Mouse (Mus musculus) hindbrain, embryonic 15.5 days (tissue): Measurements from ENCODE around the gene Olfr305. TPM values are rescaled to one million over a fixed set of nuclear protein-coding genes. Genes with fewer than 3 reads are reported as not detected.
"Not testable (repeated sequence)": the region's sequence is repeated elsewhere in the genome, so short reads cannot be mapped to it uniquely, and the experiment has no call there.

Source experiments
- ATAC-seq: fragments of 200-750 bp; cut with Nextera tagmentation; 2 replicates; pipeline ENCODE4 v1.8.0; 2017; ENCODE audit warnings: low read depth, moderate number of reproducible peaks, moderate TSS enrichment; ENCODE audit not compliant: low FRiP score
- H3K27ac ChIP-seq: fragments of 300-500 bp; sonication (generic); replicated peaks from 2 replicates; pipeline ENCODE4 v1.5.1; 2015; ENCODE audit warnings: mild to moderate bottlenecking, inconsistent platforms
- H3K27me3 ChIP-seq: fragments of 300-500 bp; sonication (generic); 2 replicates; pipeline ENCODE4 v1.6.1; 2015; ENCODE audit warnings: control low read depth, inconsistent platforms
- H3K36me3 ChIP-seq: fragments of 300-500 bp; sonication (generic); 2 replicates; pipeline ENCODE4 v1.6.1; 2015; ENCODE audit warnings: control low read depth, inconsistent platforms
- H3K4me1 ChIP-seq: fragments of 300-500 bp; sonication (generic); replicated peaks from 2 replicates; pipeline ENCODE4 v1.6.1; 2015; ENCODE audit warnings: control low read depth, inconsistent platforms
- H3K4me2 ChIP-seq: fragments of 300-500 bp; sonication (generic); 2 replicates; pipeline ENCODE4 v1.6.1; 2015; ENCODE audit warnings: moderate library complexity, mild to moderate bottlenecking, inconsistent platforms
- H3K4me3 ChIP-seq: fragments of 300-500 bp; sonication (generic); 2 replicates; pipeline ENCODE4 v1.5.1; 2015; ENCODE audit warnings: mild to moderate bottlenecking, inconsistent platforms
- H3K9ac ChIP-seq: fragments of 300-500 bp; sonication (generic); 2 replicates; pipeline ENCODE4 v1.6.1; 2015; ENCODE audit warnings: inconsistent platforms
- H3K9me3 ChIP-seq: fragments of 300-500 bp; sonication (generic); 2 replicates; pipeline ENCODE4 v1.6.1; 2016; ENCODE audit warnings: control low read depth, inconsistent platforms
- WGBS: fragments of 180-500 bp; shearing (Covaris S2); methylation state at CpG from one replicate; pipeline ENCODE4 v1.1.7; 2015; 5-methylcytosine and 5-hydroxymethylcytosine counted together
- polyA plus RNA-seq: library from polyadenylated mRNA; unstranded; fragments of >200 nt; fragmentation: Nextera tagmentation; extraction: Ambion mirVana; gene quantifications from 2 replicates; pipeline ENCODE4 v1.2.1, GENCODE M21; 2015

Gene Olfr305
- polyA plus RNA-seq = not detected in 2 replicates

DNA sequence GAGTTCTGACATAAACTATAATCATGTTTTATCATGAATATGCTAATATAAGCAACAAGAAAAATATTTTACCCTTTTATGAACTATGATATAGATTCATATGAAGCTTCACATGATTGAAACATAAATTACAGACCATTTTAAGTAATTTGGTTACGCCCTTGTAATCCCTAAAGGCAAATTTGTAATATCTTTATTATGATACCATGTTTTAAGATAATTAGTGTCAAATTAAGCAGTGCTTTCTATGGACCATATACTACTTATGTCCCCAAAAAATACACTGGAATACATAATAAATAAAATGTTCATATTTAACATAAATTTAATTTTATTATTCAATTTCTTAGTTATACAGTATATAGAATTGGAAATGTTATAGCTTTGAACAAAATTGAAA is at the start of gene Olfr305:
Gene Olfr305 (minus strand): TSS at position 101 of the 400 bp plus-strand sequence.
- ATAC-seq = no peak
- H3K4me2 ChIP-seq = no peak within 1 kb of the TSS
- no peak within 1 kb of the TSS for H3K4me3 ChIP-seq
- H3K9me3 ChIP-seq = no peaks in the 10 kb centered on the region
- no peaks in the 10 kb centered on the region for H3K4me1 ChIP-seq
- H3K36me3 ChIP-seq = no peaks in the 10 kb centered on the region
- WGBS = 87% methylated on average over 1 of the region's 1 CpGs
- H3K27ac ChIP-seq = no peak within 1 kb of the TSS
- no peaks in the 10 kb centered on the region for H3K27me3 ChIP-seq
- H3K9ac ChIP-seq = no peak within 1 kb of the TSS

DNA sequence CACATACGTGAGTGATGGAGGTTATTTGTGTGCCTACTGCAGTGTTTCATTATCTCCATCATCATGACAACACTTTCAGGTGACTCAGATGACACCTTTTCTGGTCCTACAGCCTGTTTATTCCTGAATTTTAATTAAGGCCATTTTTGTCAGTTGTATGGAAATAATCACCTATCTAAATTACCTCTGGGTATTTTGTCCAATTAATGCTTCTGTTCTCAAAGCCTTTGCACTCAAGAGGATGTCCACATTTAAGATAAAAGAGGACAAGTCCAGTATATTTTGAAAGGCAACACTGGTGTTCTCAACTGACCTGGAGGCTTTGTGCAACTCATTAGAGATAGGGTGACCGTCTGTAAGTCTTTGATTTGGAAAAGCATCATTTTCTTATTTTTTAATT is 36.8 kb upstream of the Olfr305 start, which contains the start of gene Olfr301:
Gene Olfr301 (plus strand): TSS at position 301 of the 400 bp plus-strand sequence.
- H3K27ac ChIP-seq = no peak within 1 kb of the TSS
- no peak within 1 kb of the TSS for H3K4me3 ChIP-seq
- H3K9ac ChIP-seq = no peak within 1 kb of the TSS
- no peaks in the 10 kb centered on the region for H3K9me3 ChIP-seq
- no peak for ATAC-seq
- no peaks in the 10 kb centered on the region for H3K27me3 ChIP-seq
- 91% methylated on average over 2 of the region's 2 CpGs for WGBS
- no peaks in the 10 kb centered on the region for H3K4me1 ChIP-seq
- no peaks in the 10 kb centered on the region for H3K36me3 ChIP-seq
- no peak within 1 kb of the TSS for H3K4me2 ChIP-seq

- no peaks in the 10 kb centered on the region for H3K9me3 ChIP-seq
- H3K4me2 ChIP-seq = no peak within 1 kb of the TSS
- no peaks in the 10 kb centered on the region for H3K36me3 ChIP-seq
- no peak within 1 kb of the TSS for H3K4me3 ChIP-seq
- no peak within 1 kb of the TSS for H3K27ac ChIP-seq
- no peak within 1 kb of the TSS for H3K9ac ChIP-seq
- ATAC-seq = no peak
- H3K4me1 ChIP-seq = no peaks in the 10 kb centered on the region
- H3K27me3 ChIP-seq = no peaks in the 10 kb centered on the region
Observed at GRCm38 (mm10) chr7:86397689-86398088, 31.0 kb upstream of the Olfr305 start, which contains the start of gene Olfr303. Olfr303 (minus strand) TSS chr7:86397789.

GRCm38 (mm10) chr7:86386558-86386957 is 19.8 kb upstream of the Olfr305 start, which contains the start of gene Olfr304:
Olfr304 (minus strand) TSS chr7:86386658.
- Histone ChIP-seq H3K9ac (no peak within 1 kb of the TSS), H3K27ac (no peak within 1 kb of the TSS), H3K36me3 (no peaks in the 10 kb centered on the region), H3K27me3 (no peaks in the 10 kb centered on the region), H3K9me3 (no peaks in the 10 kb centered on the region), H3K4me1 (no peaks in the 10 kb centered on the region), H3K4me3 (no peak within 1 kb of the TSS), H3K4me2 (no peak within 1 kb of the TSS)
- WGBS = 70% methylated on average over 1 of the region's 1 CpGs
- ATAC-seq = no peak

DNA sequence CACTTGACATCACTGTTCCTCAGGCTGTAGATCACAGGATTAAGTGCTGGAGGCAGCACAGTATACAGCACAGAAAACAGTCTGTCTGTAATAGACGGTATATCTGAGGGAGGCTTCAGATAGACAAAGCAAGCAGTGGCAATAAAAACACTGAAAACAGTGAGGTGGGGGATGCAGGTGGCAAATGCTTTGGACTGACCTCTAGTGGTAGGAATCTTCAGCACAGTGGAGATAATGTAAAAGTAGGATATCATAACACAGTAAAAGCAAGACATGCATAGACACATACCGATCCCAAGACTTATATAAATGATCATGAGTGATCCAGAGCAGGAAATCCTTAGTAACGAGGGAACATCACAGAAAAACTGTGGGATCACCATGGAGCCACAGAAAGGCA is 19.0 kb upstream of the Olfr305 start:
- no peak overlapping the region for H3K27ac ChIP-seq
- no peaks in the 10 kb centered on the region for H3K9me3 ChIP-seq
- no peak for ATAC-seq
- H3K9ac ChIP-seq = no peak overlapping the region
- no peaks in the 10 kb centered on the region for H3K36me3 ChIP-seq
- no peaks in the 10 kb centered on the region for H3K27me3 ChIP-seq
- no peak overlapping the region for H3K4me2 ChIP-seq
- no peak overlapping the region for H3K4me3 ChIP-seq
- WGBS = 77% methylated on average over 3 of the region's 3 CpGs
- no peaks in the 10 kb centered on the region for H3K4me1 ChIP-seq

GRCm38 (mm10) chr7:86346296-86346695 is 20.4 kb downstream of the Olfr305 start:
- H3K4me1 ChIP-seq, H3K9me3 ChIP-seq, H3K36me3 ChIP-seq, ATAC-seq, H3K27me3 ChIP-seq, H3K4me3 ChIP-seq, H3K9ac ChIP-seq, H3K27ac ChIP-seq, H3K4me2 ChIP-seq: not testable (repeated sequence)
- 88% methylated on average over 9 of the region's 9 CpGs for WGBS

DNA sequence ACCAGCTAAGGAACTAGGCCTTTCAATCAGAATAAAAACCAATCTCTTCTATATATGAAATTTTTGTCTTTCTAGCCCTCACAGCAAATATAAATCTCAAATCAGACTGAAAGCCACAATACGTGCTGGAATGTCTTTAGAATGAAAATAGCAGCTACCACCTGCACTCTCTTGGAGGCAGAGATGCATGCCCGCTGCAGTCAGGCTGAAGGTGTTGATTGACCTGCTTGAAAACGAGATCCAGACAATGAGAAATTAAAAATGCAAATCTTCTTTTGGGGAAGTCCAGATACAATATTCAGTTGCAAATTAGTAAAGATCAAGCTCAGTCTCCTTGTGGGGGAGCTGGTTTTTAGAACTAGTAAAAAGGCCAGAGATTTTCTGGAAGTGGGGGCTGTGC is 22.5 kb downstream of the Olfr305 start:
- ATAC-seq = no peak
- whole genome bisulfite sequencing = 74% methylated on average over 3 of the region's 3 CpGs
- no peak overlapping the region for H3K4me3 ChIP-seq

DNA sequence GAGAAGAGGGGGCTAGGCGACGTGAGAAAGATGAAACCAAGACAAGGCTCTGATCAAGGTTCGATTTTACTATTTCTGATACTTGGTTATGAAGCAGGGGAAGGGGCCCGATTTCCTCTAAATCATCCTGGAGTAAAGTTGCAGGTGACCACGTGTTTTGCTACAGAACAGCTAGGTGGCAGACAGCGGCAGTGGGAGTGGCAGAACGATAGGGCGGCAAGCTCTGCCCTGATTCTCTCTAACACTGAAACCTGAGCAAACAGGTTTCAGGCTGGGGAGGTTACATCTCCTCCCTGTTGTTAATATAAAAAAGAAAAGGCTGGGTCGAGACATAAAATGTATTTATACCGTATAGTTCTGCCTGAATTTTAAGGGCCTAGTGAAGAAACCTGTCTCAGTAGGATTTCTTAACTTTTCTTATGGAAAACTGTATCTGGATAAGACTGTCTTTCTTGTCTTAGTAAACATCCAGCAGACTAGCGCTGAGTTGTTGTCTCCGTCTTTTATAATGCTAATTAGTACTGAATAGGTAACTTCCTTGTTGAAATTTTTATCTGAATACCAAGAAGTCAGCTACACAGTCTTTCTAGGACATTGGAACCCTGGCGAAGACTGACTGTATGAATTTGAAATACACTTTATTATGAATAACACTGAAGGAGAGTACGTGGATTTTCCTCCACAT is 23.7 kb downstream of the Olfr305 start:
- WGBS = 86% methylated on average over 14 of the region's 14 CpGs
- no peak overlapping the region for H3K4me3 ChIP-seq
- no peaks in the 10 kb centered on the region for H3K4me1 ChIP-seq
- H3K9ac ChIP-seq = no peak overlapping the region
- no peaks in the 10 kb centered on the region for H3K36me3 ChIP-seq
- no peaks in the 10 kb centered on the region for H3K27me3 ChIP-seq
- no peak for ATAC-seq
- no peak overlapping the region for H3K27ac ChIP-seq
- no peaks in the 10 kb centered on the region for H3K9me3 ChIP-seq
- H3K4me2 ChIP-seq = no peak overlapping the region

More for the DNA sequence above, 22.5 kb downstream of the Olfr305 start:
- Histone ChIP-seq H3K27me3 (no peaks in the 10 kb centered on the region), H3K9ac (no peak overlapping the region), H3K4me2 (no peak overlapping the region), H3K36me3 (no peaks in the 10 kb centered on the region), H3K4me1 (no peaks in the 10 kb centered on the region), H3K27ac (no peak overlapping the region), H3K9me3 (no peaks in the 10 kb centered on the region)

GRCm38 (mm10) chr7:86337486-86337885 is 29.2 kb downstream of the Olfr305 start, which contains the start of gene Olfr307:
Olfr307 (minus strand) TSS chr7:86337586.
- H3K4me1 ChIP-seq = no peaks in the 10 kb centered on the region
- no peak within 1 kb of the TSS for H3K4me2 ChIP-seq
- ATAC-seq = no peak
- H3K9ac ChIP-seq = no peak within 1 kb of the TSS
- H3K9me3 ChIP-seq = no peaks in the 10 kb centered on the region
- 88% methylated on average over 1 of the region's 1 CpGs for WGBS
- H3K27ac ChIP-seq = no peak within 1 kb of the TSS
- H3K4me3 ChIP-seq = no peak within 1 kb of the TSS
- no peaks in the 10 kb centered on the region for H3K36me3 ChIP-seq
- H3K27me3 ChIP-seq = no peaks in the 10 kb centered on the region

DNA sequence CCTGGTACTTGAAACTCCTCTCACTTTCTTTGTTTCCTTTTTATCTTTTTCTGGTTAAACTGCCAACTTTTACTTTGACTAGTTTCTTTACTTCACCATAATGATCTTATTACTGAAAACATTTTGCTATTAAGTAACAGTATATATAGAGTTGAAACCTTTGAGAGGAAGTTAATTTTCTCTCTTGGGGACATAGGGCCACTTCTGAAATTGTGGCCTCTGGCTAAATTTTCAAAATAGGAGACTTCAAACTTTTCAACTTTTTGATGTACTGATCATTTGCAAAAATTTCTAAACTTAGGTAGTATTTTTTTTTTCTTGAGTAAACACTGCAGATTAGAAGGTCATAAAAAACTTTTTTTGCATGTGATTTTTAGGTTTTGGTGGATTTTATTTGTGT is 41.2 kb downstream of the Olfr305 start, which contains the start of gene Olfr308:
Gene Olfr308 (minus strand): TSS at position 101 of the 400 bp plus-strand sequence.
- Histone ChIP-seq H3K27ac (no peak within 1 kb of the TSS), H3K4me1 (no peaks in the 10 kb centered on the region)
- ATAC-seq = no peak

DNA sequence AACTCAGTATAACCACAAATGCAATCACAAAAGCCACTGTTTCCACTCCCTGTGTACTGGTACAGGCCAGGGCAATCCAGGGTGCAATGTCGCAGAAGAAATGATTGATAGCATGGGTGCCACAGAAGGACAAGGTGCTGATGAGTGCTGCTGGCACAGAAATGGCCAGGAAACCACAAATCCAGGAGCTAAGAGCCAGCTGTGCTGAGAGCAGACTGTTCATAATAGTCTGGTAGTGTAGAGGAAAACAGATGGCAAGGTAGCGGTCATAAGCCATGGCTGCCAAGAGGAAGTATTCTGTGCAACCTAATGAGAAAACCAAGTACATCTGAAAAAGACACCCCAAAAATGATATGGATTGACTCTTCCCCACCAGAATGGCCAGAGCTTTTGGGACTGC is 45.4 kb downstream of the Olfr305 start:
- peak; percentile 68 for ATAC-seq
- Histone ChIP-seq H3K36me3 (no peaks in the 10 kb centered on the region), H3K27ac (no peak overlapping the region), H3K27me3 (no peaks in the 10 kb centered on the region), H3K4me1 (no peaks in the 10 kb centered on the region), H3K9ac (no peak overlapping the region), H3K4me2 (no peak overlapping the region), H3K9me3 (no peaks in the 10 kb centered on the region), H3K4me3 (no peak overlapping the region)
- 94% methylated on average over 2 of the region's 2 CpGs for WGBS

More for the DNA sequence above, 41.2 kb downstream of the Olfr305 start, which contains the start of gene Olfr308:
- no peak within 1 kb of the TSS for H3K9ac ChIP-seq
- H3K4me3 ChIP-seq = no peak within 1 kb of the TSS
- no peak within 1 kb of the TSS for H3K4me2 ChIP-seq
- H3K9me3 ChIP-seq = no peaks in the 10 kb centered on the region
- H3K36me3 ChIP-seq = no peaks in the 10 kb centered on the region
- H3K27me3 ChIP-seq = no peaks in the 10 kb centered on the region

DNA sequence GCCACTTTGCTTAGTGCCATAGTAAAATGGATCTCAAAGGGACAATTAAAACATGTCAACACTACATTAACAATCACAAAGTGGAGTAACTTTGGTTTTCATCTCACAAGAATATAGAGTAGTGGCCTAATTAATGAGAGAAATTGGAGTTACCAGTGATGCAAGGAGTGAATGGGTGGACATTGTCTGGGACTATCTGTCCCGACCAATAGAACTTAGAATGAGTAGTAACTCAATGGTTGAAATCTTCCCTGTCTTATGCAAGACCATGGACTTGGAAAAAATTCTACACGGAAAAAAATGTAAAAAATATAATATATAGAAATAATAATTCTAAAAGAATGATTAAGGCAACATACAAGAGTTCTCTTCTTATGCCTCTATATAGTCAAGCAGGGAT is 53.1 kb downstream of the Olfr305 start, which contains the start of gene Olfr309:
Gene Olfr309 (minus strand): TSS at position 101 of the 400 bp plus-strand sequence.
- Histone ChIP-seq H3K36me3 (no peaks in the 10 kb centered on the region), H3K9me3 (no peaks in the 10 kb centered on the region), H3K27me3 (no peaks in the 10 kb centered on the region), H3K4me3 (no peak within 1 kb of the TSS), H3K4me2 (no peak within 1 kb of the TSS), H3K27ac (no peak within 1 kb of the TSS), H3K4me1 (no peaks in the 10 kb centered on the region), H3K9ac (no peak within 1 kb of the TSS)
- WGBS = 78% methylated on average over 2 of the region's 2 CpGs
- no peak for ATAC-seq
